Mouse (Mus musculus): Measurements from ENCODE around the gene Arnt. TPM values are rescaled to one million over a fixed set of nuclear protein-coding genes. Genes with fewer than 3 reads are reported as not detected.
"Not testable (repeated sequence)": the region's sequence is repeated elsewhere in the genome, so short reads cannot be mapped to it uniquely, and the experiment has no call there.

The Arnt gene
- total RNA-seq (2021), result 10 to 100 TPM; 39.7 to 43.0 TPM

DNA sequence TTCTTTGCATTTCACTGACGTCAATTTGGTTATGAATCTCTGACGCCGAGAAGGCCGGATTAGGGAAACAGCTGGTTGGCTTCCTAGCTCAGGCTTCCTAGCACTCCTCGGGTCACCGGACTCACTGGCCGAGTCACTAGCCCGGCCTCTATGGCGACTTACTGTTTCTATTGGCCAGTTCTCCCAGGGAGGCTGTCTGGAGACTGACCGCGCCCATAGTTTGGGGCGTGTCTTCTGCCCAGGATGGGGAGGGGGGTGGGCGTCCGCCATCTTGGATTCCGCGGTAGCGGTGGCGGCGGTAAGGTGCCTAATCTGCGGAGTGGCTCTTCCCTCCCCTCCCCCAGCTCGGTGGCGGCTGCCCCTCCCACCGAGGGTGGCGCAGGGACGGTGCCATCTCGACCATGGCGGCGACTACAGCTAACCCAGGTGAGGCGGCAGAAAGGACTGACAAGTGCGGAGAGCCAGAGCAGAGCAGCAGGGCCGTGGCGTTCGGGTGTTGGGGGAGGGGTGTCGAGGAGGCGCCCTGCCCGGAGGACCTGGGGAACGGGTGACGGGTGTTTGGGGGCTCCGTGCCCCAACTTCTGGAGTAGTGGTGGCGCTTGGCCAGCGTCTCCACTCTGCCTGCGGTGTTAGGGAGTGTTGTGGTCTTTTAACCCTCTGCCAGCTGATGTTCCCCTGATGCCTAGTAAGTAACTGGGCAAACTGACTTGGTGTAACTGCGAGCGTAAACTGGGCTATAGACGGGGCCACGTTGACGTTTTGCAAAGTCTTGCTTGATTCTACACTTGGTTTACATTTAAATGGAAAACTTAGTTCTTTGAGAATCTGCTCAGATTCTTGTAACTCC is at the start of gene Arnt:
Gene Arnt (plus strand): TSS at position 253 of the 847 bp plus-strand sequence.
- intact Hi-C loops (cut with DNase I), result loop anchor here (5.0 kb wide), 1 partner anchor 82 kb away; no protein-coding TSS in a partner anchor
- DNase-seq, result peak; percentile 87 to 91

DNA sequence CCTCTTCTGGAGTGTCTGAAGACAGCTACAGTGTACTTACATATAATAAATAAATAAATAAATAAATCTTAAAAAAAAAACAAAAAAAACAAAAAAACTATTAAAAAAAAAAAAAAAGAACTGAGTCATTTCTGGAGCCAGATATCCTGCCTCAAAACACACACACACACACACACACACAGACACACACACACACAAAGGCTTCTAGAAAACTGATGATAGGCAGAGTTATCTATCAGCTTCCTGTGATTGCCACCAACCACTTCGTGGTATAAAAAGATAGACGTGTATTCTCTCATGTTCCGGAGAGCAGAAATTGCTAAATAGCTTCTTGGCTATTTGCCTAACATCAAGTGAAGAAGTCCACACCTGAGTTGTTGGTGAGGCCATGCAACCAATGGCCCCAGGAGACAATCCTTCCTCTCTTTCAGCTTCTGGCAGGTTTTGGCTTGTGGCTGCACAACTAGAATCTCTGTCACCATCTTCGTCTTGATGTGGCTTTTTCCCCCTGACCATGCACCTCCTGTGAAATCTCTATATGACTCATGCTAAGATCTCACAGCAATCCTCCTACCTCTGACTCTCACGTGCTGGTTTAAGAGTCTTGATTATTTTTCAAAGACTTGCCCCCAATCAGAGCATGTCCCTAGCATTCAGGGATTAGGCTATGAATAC is 48.6 kb upstream of the Arnt start:
- DNase-seq, result no peak
- intact Hi-C loops (cut with DNase I), result no loop called here

DNA sequence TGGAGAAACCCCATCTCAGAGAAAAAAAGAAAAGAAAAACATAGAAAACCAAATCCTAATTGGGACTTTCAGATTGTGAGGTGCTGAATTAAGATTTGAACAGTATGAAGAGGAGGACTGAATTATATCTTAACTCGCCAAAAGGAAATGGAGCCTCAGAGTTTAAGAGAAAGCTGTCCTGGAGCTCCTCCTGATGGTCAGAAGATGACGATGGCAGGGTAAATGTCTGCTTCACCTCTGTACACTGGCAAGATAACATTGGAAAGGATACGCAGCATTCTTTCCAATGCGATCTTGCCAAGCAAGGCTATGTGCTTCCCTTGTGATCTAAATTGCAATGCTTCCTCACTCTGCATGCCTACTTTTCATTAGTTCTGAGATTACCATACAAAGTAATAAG is 39.8 kb upstream of the Arnt start:
- DNase-seq, result peak in 1 of 2 experiments; percentile 4
- intact Hi-C loops (cut with DNase I), result loop anchor here (5.0 kb wide), 1 partner anchor 82 kb away; the partner anchor contains the start of gene Cers2

DNA sequence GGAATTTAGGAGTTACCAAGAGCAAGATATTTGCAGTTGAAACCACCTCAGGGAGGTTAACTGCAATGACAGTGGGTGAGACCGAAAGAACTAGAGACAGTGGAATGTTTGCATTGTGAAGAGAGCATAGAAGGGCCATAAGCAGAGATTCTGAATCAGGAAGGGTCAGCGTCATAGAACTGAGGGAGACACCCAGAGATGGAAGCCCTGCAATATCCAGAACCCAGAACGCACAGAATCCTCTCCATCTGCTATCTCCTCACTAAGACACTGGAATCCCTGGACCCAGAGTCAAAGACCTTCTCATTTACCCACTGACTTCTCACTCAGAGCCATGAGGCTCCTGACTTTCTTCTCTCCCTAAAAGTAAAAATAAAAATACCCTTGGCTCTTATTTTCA is 31.4 kb upstream of the Arnt start, which contains the start of gene 4930558C23Rik:
Gene 4930558C23Rik (minus strand): TSS at position 101 of the 400 bp plus-strand sequence.
- DNase-seq, result no peak
- intact Hi-C loops (cut with DNase I), result no loop called here

DNA sequence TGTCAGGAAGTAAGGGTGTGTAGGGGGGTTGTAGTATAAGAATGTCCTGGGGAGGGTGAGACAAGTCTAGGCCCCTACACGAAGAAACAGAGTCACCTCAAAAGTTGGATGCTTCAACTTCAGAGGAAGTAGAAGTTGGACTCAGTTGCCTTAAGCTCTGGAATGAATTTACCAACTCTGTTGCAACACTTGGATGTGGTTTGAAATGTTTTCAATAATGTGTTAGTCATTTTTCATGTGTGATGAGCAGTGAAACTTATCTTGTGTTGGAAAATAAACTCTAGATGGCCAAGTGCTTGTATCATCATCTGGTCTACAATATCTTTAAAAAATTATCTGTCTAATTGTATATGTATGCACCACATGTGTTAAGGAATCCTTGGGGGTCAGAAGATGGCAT is 26.5 kb upstream of the Arnt start:
- intact Hi-C loops (cut with DNase I), result no loop called here
- DNase-seq, result no peak

DNA sequence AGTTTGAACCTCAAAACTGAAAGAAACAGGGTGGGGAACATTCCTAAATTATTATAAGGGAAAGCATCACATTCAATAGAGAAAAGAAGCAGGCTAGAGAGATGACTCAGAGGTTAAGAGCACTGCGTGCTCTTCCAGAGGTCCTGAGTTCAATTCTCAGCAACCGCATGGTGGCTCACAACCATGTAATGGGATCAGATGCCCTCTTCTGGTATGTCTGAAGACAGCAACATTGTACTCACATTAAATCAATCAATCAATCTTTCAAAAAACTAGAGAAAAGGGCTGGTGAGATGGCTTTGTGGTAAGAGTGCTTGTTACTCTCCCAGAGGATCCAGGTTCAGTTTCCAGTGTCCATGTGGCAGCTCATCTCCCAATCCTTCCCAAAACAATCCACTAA is 25.3 kb upstream of the Arnt start:
- intact Hi-C loops (cut with DNase I), result no loop called here
- DNase-seq, result no peak

DNA sequence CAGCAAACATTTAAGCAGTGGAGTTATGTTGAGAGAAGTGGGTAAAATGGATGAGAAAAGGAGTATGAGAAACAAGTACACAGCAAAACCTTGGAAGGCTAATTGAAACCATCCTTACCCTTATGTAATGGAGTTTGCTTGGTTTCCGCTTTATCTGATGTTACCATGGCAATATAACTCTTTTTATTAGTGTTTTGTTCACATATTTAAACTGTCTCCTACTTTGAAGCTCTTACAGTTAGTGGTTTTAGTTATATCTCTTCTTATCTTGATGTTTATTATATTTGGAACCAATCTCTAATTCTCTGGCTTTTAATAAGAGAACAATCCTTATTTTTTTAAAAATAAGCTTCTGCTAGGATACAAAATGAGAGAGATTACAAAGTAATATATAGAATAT is 21.9 kb upstream of the Arnt start:
- intact Hi-C loops (cut with DNase I), result no loop called here
- no peak for DNase-seq

DNA sequence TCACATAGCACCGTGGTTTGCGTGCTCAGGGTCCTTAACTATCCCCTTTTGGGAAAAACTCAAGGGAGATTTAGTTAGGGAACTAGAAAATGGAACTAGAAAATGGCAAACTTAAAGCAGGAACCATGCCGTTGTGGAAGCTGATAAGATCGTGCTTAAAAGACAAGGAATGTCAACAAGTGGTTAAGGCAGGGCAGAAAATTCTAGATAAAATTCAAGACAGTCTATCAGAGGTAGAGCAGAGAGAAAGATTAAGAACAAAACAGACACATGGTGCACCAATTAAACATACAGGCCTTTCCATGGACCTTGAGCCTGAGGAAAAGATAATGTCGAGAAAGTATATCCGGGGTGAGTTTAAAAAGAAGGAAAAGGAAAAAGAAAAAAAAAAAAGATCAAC is 16.3 kb upstream of the Arnt start:
- no peak for DNase-seq
- intact Hi-C loops (cut with DNase I), result no loop called here

DNA sequence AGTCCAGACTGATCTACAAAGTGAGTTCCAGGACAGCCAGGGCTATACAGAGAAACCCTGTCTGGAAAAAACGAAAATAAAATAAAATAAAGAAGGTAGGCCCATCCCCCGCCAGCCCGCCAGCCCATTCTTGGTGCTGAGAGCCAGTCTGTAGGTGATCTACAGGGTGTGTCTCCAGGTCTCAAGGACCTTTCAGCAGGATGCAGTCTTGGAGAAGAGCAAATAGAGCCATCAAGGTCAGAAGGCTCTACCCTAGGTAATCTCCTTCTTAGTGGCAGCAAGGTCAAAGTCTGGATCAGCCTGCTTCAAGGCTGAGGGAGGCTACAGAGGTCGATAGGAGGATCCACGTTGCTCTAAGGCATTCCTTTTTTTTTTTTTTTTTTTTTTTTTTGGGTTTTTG is 7.7 kb upstream of the Arnt start:
- intact Hi-C loops (cut with DNase I); DNase-seq: not testable (repeated sequence)

DNA sequence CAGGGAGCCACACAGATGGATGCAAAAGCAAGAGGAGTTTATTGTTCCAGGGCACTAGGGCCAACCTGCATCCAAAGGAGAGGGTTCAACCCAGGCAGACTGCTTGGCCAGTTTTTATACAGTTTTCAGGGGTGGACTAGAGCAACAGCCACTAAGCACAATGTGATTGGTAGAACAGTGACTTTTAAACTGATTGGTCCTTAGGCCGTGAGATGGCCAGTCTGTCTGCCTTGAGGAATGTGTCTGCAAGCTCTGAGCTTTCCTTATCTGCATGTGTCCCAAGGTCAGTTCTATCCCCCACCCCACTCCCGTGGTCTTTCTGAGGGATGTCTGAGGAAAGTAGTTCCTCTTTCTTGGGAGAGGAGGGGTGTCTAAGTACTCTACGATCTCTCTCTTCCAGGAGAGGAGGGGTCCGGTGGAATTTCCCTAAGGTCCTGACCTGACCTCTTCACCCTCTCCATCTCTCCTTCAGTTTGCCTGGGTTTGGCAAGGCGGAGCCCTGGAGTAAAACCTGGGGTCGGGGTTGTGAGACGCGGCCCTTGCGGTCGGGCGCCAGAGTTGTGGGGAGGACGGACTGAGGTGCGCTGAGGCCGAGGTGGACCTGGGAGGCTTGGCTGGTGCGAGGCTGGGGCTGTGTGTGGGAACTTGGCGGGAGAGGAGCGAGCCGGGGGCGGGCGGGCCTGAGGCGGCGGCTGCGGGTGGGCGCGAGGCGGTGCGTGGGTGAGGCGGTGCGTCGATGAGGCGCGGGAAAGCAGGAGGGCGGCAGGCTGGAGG is 6.9 kb upstream of the Arnt start:
- DNase-seq; intact Hi-C loops (cut with DNase I): not testable (repeated sequence)

DNA sequence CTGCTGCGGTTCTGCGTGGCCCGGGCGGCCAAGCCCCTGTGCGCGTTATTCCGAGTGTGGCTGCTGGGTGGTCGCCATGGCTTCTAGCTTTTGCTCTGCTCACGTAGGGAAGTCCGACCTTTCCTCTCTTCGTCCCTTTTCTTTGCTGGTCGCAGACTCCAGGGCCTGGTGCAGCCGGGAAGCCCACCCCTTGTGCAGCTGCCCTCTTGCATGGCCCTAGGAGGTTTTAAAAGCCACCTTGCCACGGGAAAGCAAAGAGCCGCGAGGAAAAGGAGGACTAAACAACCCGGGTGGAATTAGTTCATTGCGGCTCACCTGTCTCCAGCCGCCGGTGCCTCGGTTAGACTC is 6.3 kb upstream of the Arnt start:
- intact Hi-C loops (cut with DNase I), result not testable (repeated sequence)
- peak in 1 of 2 experiments; percentile 9 for DNase-seq

DNA sequence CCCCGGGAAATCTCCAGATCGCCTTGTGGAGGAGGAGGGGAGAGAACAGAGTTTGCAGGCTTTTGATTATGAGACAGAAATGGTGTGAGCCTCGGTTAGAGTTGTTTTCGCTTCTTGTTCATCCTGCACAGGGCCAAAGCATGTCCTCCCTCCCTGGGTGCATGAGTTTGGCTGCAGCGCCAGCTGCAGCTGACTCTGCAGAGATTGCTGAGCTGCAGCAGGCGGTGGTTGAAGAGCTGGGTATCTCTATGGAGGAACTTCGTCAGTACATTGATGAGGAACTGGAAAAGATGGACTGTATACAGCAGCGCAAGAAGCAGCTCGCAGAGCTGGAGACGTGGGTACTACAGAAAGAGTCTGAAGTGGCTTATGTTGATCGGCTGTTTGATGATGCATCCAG is 5.8 kb upstream of the Arnt start:
- intact Hi-C loops (cut with DNase I), result not testable (repeated sequence)

DNA sequence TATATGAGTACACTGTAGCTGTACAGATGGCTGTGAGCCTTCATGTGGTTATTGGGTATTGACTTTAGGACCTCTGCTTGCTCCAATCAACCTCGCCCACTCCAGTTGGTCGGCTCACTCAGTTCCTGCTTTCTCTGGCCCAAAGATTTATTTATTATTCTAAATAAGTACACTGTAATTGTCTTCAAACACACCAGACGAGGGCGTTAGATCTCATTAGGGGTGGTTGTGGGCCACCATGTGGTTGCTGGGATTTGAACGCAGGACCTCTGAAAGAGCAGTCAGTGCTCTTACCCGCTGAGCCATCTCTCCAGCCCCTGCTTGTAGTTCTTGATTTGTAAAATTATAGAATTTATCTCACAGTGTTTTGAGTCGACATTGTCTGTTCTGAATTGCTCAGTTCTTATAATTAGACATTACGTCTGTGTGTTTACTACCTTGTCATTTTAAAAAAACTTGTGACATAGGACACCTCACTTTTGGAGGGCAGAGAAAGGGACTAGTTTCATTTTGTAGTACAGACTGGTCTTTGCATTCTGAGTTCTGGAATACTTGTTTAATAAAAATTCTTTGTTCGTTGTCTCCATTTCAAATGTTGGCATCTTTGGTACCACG is 780 bp upstream of the Arnt start:
- intact Hi-C loops (cut with DNase I), result loop anchor here (5.0 kb wide), 1 partner anchor 81 kb away; no protein-coding TSS in a partner anchor
- no peak for DNase-seq

More for the DNA sequence above, 5.8 kb upstream of the Arnt start:
- not testable (repeated sequence) for DNase-seq

DNA sequence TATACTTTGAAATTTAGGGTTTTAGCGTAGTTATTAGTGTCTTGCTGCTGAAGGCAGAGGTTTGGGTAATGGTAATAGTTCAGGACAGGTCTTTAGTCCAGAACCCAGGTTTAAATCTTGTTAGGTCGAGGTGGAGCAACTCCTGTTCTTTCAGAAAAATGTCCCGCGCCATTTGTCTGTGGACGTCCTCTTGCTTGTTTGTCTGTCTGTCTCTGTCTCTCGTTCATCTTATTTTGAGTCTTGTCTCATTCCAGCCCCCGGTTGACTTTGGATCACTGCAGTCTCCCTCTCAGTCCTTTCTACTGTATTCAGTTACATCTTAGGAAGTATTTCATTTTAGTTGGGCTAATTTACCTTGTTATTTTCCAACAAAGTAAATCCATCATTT is 789 bp downstream of the Arnt start:
- intact Hi-C loops (cut with DNase I), result loop anchor here (5.0 kb wide), 1 partner anchor 83 kb away; no protein-coding TSS in a partner anchor
- no peak for DNase-seq

DNA sequence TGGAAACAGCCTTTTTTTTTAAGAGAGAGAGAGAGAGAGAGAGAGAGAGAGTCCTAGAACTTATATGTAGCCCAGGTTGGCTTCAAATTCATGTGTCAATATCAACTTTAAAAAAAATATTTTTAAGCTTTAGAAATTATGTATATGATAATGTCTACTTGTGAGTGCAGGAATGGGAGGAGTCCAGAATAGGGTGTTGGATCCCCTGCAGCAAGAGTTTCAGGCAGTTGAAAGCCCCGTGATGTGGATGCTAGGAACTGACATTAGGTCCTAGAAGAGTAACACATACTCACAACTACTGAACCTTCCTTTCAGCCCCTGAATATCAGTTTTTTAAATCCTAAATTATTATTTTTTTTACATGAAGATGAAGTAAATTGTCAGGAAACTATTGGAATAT is 1.4 kb downstream of the Arnt start:
- intact Hi-C loops (cut with DNase I), result no loop called here
- DNase-seq, result no peak

DNA sequence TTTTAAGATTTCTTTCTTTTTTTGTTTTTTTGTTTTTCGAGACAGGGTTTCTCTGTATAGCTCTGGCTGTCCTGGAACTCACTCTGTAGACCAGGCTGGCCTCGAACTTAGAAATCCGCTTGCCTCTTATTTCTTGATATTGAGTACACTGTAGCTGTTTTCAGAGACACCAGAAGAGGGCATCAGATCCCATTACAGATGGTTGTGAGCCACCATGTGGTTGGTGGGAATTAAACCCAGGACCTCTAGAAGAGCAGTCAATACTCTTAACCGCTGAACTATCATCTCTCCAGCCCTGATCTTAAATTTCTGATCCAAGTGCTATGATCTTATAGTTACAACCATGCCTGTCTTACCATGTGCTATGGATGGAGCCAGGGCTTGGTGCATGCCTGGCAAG is 4.4 kb downstream of the Arnt start:
- DNase-seq; intact Hi-C loops (cut with DNase I): not testable (repeated sequence)

DNA sequence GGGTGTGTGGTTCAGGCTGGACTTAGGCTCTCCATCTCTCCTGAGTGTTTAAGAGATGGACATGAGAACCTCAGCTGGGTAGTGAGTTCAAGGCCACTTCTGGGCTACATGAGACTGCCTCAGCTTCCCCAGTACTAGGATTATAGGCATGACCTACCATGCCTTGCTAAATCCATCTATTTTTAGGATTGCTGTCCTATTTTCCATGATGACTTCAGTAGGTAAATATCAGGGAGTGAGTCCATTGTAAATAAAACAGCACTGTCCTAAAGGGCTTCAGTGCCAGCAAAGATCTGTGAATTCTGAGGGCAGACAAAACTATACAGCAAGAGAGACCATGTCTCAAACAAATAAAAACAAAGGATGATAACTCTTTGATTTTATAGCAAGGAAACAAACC is 5.5 kb downstream of the Arnt start:
- intact Hi-C loops (cut with DNase I), result no loop called here
- DNase-seq, result no peak

DNA sequence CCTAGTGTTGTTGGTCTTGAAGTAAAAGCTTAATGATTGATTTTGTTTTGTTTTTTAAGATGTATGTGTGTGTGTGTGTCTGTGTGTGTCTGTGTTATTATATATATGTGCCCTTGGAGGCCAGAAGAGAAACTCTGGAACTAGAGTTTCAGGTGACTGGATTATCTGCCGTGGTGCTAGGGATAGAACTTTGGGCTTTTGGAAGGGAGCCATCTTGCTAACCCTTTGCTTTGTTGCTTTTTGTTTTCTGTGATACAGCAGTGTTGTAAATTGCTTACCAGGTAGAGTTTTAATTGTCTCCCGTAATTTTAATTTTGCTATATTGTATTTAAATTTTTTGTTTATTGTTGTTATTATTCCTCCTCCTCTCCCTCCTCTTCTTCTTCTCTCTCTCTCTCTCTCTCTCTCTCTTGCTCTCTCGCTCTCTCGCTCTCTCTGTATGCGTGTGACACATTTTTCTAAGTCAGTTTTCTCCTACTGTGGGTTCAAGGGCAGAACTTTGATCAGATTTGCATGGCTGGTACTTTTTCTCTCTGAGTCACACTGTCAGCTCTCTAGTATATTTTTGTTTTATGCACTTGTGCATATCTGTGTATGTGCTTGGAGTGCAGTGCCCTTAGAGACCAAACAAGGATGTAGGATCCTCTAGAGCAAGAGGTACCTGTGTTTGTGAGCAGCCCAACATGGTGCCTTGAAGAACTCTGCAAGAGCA is 8.4 kb downstream of the Arnt start:
- intact Hi-C loops (cut with DNase I), result no loop called here
- no peak for DNase-seq

DNA sequence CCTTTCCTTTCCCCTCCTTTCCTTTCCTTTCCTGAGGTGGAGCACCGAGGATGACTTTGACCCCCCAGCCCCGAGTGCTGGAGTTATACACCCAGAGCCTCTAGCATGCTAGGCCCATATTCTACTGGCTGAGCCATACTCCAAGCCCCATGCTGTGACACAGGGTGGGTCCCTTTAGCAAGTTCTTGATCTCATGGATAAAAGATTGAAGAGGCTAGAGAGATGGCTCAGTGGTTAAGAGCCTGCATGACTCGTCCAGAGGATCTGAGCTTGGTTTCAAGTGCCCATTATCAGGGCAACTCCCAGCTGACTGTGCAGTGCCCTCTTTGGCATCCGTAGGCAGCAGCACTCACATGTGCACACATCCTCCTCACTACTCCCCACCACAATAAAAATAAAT is 11.1 kb downstream of the Arnt start:
- DNase-seq, result no peak
- intact Hi-C loops (cut with DNase I), result no loop called here

DNA sequence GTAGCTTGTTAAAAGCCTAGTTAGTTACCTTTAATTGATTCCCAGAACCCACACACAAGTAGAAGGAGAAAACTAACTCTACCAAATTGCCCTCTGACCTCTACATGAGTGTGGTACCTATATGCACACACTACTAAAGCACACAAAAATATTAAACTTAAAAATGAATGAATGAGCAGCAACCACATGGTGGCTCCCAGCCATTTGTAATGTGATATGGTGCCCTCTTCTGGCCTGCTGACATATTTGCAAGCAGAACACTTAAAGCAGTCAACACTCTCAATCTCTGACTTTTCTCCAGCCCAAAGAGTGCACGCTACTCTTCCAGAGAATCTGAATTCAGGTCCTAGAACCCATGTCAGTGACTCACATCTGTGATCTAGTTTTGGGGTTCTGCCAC is 16.2 kb downstream of the Arnt start:
- peak; percentile 44 to 47 for DNase-seq

More for the DNA sequence above, 16.2 kb downstream of the Arnt start:
- intact Hi-C loops (cut with DNase I), result loop anchor here (1.0 to 5.0 kb wide), 2 partner anchors 101 to 138 kb away; partner anchors contain the start of gene Cers2

All from heart, postnatal 36 days (tissue).